Mouse (Mus musculus) liver, embryonic 14.5 days (tissue): ENCODE data around the gene Slpi.

ENCODE experiments used
- CTCF ChIP-seq: IDR thresholded peaks from 2 replicates; pipeline ENCODE4 v1.5.1; 2016; ENCODE audit warnings: antibody characterized with exemption, low read depth, control low read depth
- EP300 ChIP-seq: IDR thresholded peaks from 2 replicates; pipeline ENCODE4 v1.6.1; 2016; ENCODE audit warnings: antibody characterized with exemption, low read depth

DNA sequence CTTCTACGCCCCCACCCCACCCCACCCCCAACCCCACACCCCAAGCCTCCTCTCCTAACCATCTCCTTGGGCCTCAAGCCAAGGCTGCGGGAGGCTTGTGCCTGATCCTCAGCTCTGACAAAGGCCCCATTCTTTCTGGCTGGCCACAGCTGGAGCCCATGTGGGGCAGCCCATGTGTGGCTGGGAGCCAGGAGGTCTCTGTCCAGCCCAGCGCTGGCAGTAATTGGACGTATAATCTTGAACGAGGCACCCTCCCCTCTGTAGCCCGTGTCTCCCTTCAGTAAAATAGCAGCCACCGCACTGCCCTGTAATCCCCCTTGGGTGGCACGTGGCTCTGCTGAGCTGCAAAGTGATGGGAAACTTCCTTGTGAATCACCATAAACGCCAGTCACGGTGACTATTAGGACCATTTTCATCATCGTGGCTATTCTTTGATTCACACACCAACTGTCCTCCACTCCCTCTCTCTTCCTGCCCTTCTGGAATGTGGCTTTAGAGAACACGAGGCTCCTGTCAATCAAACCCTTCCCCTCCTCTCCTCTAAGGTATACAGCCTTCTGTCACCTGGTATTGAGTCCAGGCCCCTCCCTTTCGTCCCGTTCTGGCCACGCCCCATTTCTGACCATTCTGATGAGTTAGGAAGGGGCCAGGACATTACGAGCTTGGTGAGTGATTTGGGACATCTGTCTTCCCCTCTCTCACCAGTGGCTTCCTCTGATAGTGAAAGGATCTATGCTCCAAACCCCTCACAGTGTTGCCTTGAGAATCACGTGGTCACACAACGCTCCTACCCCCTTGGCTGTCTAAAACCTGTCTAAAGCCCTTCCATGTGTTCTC, 2.8 kb downstream of the Slpi start:
- TF ChIP-seq CTCF (no peak), EP300 (no peak)
